Mouse (Mus musculus): Measurements from ENCODE around the gene Zdhhc23. TPM values are rescaled to one million over a fixed set of nuclear protein-coding genes. Genes with fewer than 3 reads are reported as not detected.

Zdhhc23 gene
- total and polyA plus RNA-seq, 3 experiments: 3.8 to 53.3 (median 7.8) TPM

GRCm38 (mm10) chr16:43972391-43972790 is 7.2 kb downstream of the Zdhhc23 start:
- Histone ChIP-seq H3K27ac (ENCODE audit: control insufficient read depth, low read depth, low read length) (no peak overlapping the region), H3K79me2 (ENCODE audit: control insufficient read depth, insufficient read depth, low read length, poor library complexity) (no peaks in the 10 kb centered on the region), H3K9me3 (replicated peaks; ENCODE audit: insufficient read depth, low read length) (no peaks in the 10 kb centered on the region), H3K27me3 (ENCODE audit: control insufficient read depth in 1 of 2, insufficient read depth in 2 of 2, low read length in 2 of 2) (no peaks in the 10 kb centered on the region), H3K36me3 (ENCODE audit: control insufficient read depth in 1 of 2, insufficient read depth in 2 of 2, low read length in 2 of 2) (no peaks in the 10 kb centered on the region; a peak in 1 of 4 replicates), H3K4me3 (ENCODE audit: control insufficient read depth in 1 of 2, insufficient read depth in 1 of 2, low read depth in 2 of 2, low read length in 2 of 2) (no peak overlapping the region), H3K9ac (ENCODE audit: control insufficient read depth, low read depth, low read length, poor library complexity, severe bottlenecking) (no peak overlapping the region), H3K4me1 (ENCODE audit: control insufficient read depth in 1 of 2, insufficient read depth in 2 of 2, low read length in 2 of 2) (peaks cover 0 to 5% of the 10 kb centered on the region in 2 experiments; a peak in 2 of 4 replicates)
- no peak for TF ChIP-seq ETS1 (IDR thresholded peaks at IDR 0.05; ENCODE audit: low read depth, low read length)
- no peak for TF ChIP-seq E2F4 (IDR thresholded peaks at IDR 0.05; ENCODE audit: borderline replicate concordance, low read depth, low read length)
- TF ChIP-seq USF1 (IDR thresholded peaks at IDR 0.05; ENCODE audit: low read depth, low read length): no peak
- no peak for TF ChIP-seq HCFC1 (IDR thresholded peaks at IDR 0.05; ENCODE audit: low read depth, low read length)
- no peak for DNase-seq (ENCODE audit: low read depth, low spot score)

GRCm38 (mm10) chr16:43971741-43972140 is 7.8 kb downstream of the Zdhhc23 start:
- no peak overlapping the region for H3K27ac ChIP-seq (ENCODE audit: control insufficient read depth, low read depth, low read length)
- H3K79me2 ChIP-seq (ENCODE audit: control insufficient read depth, insufficient read depth, low read length, poor library complexity): no peaks in the 10 kb centered on the region
- no peaks in the 10 kb centered on the region; a peak in 1 of 4 replicates for H3K36me3 ChIP-seq (ENCODE audit: control insufficient read depth in 1 of 2, insufficient read depth in 2 of 2, low read length in 2 of 2)
- H3K4me1 ChIP-seq (ENCODE audit: control insufficient read depth in 1 of 2, insufficient read depth in 2 of 2, low read length in 2 of 2): peaks cover 0 to 5% of the 10 kb centered on the region in 2 experiments; a peak in 2 of 4 replicates
- no peaks in the 10 kb centered on the region for H3K9me3 ChIP-seq (replicated peaks; ENCODE audit: insufficient read depth, low read length)
- DNase-seq (ENCODE audit: low read depth, low spot score): no peak
- H3K27me3 ChIP-seq (ENCODE audit: control insufficient read depth in 1 of 2, insufficient read depth in 2 of 2, low read length in 2 of 2): no peaks in the 10 kb centered on the region
- TF ChIP-seq MYB (IDR thresholded peaks at IDR 0.05; ENCODE audit: low read depth, low read length) (no peak), CTCF (IDR thresholded peaks at IDR 0.05 in 2 of 3, conservative IDR thresholded peaks at IDR 0.05 in 1 of 3; ENCODE audit: control insufficient read depth in 1 of 3, insufficient read depth in 1 of 3, low read depth in 2 of 3, low read length in 3 of 3, poor library complexity in 1 of 3, severe bottlenecking in 1 of 3) (no peak), RAD21 (IDR thresholded peaks at IDR 0.05; ENCODE audit: low read depth, low read length) (no peak), USF2 (IDR thresholded peaks at IDR 0.05; ENCODE audit: borderline replicate concordance in 1 of 2, insufficient read depth in 1 of 2, low read depth in 1 of 2, low read length in 2 of 2) (no peak)
- no peak overlapping the region for H3K9ac ChIP-seq (ENCODE audit: control insufficient read depth, low read depth, low read length, poor library complexity, severe bottlenecking)
- H3K4me3 ChIP-seq (ENCODE audit: control insufficient read depth in 1 of 2, insufficient read depth in 1 of 2, low read depth in 2 of 2, low read length in 2 of 2): no peak overlapping the region

- Histone ChIP-seq H3K27ac (ENCODE audit: control insufficient read depth, low read depth, low read length) (no peak overlapping the region), H3K4me3 (ENCODE audit: control insufficient read depth in 1 of 2, insufficient read depth in 1 of 2, low read depth in 2 of 2, low read length in 2 of 2) (no peak overlapping the region), H3K79me2 (ENCODE audit: control insufficient read depth, insufficient read depth, low read length, poor library complexity) (no peaks in the 10 kb centered on the region), H3K9ac (ENCODE audit: control insufficient read depth, low read depth, low read length, poor library complexity, severe bottlenecking) (no peak overlapping the region), H3K4me1 (ENCODE audit: control insufficient read depth in 1 of 2, insufficient read depth in 2 of 2, low read length in 2 of 2) (peaks cover 0 to 5% of the 10 kb centered on the region in 2 experiments; a peak in 2 of 4 replicates), H3K27me3 (ENCODE audit: control insufficient read depth in 1 of 2, insufficient read depth in 2 of 2, low read length in 2 of 2) (no peaks in the 10 kb centered on the region), H3K36me3 (ENCODE audit: control insufficient read depth in 1 of 2, insufficient read depth in 2 of 2, low read length in 2 of 2) (no peaks in the 10 kb centered on the region; a peak in 1 of 4 replicates), H3K9me3 (replicated peaks; ENCODE audit: insufficient read depth, low read length) (no peaks in the 10 kb centered on the region)
- TF ChIP-seq CHD2 (IDR thresholded peaks at IDR 0.05; ENCODE audit: low read length) (no peak), UBTF (IDR thresholded peaks at IDR 0.05; ENCODE audit: borderline replicate concordance, insufficient read depth, low read depth, low read length) (no peak), ZNF384 (IDR thresholded peaks at IDR 0.05; ENCODE audit: low read depth, low read length) (no peak), TAL1 (IDR thresholded peaks at IDR 0.05; ENCODE audit: low read length) (no peak), CTCF (IDR thresholded peaks at IDR 0.05 in 2 of 3, conservative IDR thresholded peaks at IDR 0.05 in 1 of 3; ENCODE audit: control insufficient read depth in 1 of 3, insufficient read depth in 1 of 3, low read depth in 2 of 3, low read length in 3 of 3, poor library complexity in 1 of 3, severe bottlenecking in 1 of 3) (no peak), MYB (IDR thresholded peaks at IDR 0.05; ENCODE audit: low read depth, low read length) (no peak), GATA1 (IDR thresholded peaks at IDR 0.05; ENCODE audit: low read depth, low read length) (no peak), MEF2A (IDR thresholded peaks at IDR 0.05; ENCODE audit: extremely low read depth, insufficient replicate concordance, low read depth, low read length, poor library complexity, severe bottlenecking) (no peak), KAT2A (conservative IDR thresholded peaks at IDR 0.05; ENCODE audit: low read depth, low read length) (no peak), ZMIZ1 (IDR thresholded peaks at IDR 0.05; ENCODE audit: low read depth, low read length) (no peak), ZKSCAN1 (IDR thresholded peaks at IDR 0.05; ENCODE audit: low read depth, low read length) (no peak), TCF12 (IDR thresholded peaks at IDR 0.05; ENCODE audit: low read depth, low read length) (no peak), MYC (IDR thresholded peaks at IDR 0.05; ENCODE audit: low read depth, low read length) (no peak), MAFK (IDR thresholded peaks at IDR 0.05; ENCODE audit: borderline replicate concordance, low read depth, low read length) (no peak), USF1 (IDR thresholded peaks at IDR 0.05; ENCODE audit: low read depth, low read length) (no peak), POLR2A (IDR thresholded peaks at IDR 0.05; ENCODE audit: control insufficient read depth in 1 of 2, insufficient read depth in 1 of 2, low read depth in 1 of 2, low read length in 2 of 2, poor library complexity in 1 of 2) (no peak)
- DNase-seq (ENCODE audit: low read depth, low spot score): no peak
Measured at GRCm38 (mm10) chr16:43971189-43971588, 8.4 kb downstream of the Zdhhc23 start.
